Mouse (Mus musculus): Measurements from ENCODE around the gene Mast4.

Mast4 gene

DNA sequence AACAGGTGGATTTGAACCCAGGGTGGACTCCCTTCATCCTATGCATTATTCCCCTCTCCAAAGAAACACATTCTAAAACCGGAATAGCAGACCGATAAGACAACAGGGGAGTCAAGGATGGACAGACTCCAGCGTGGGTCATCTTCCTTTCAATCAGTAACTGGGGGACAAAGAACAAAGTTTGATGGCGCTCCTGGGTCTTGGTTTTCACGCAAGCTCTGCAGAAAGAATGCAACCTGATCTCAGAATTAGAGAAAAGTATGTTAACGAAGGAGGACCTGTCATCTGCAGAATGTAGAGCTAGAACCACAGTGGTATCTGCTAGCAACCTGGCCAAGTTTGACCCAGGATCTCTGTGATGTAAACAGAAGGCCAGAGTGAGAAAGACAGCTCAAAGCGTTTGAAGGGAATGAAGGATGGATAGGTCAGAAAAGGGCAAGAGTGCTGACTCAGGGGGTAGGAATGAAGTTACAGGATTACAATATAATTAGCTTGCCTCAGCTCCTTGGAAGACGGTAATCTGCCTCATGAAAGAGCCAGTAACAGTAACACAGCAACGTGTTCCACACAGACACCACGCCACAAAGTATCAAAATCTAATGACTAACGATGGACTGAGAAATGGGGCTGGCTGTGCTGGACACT lies 345.9 kb downstream of the Mast4 start:
- DNase-seq (ENCODE audit: low spot score) = no peak

GRCm38 (mm10) chr13:102984550-102984949 lies 349.7 kb downstream of the Mast4 start:
- DNase-seq (ENCODE audit: low spot score) = no peak

DNA sequence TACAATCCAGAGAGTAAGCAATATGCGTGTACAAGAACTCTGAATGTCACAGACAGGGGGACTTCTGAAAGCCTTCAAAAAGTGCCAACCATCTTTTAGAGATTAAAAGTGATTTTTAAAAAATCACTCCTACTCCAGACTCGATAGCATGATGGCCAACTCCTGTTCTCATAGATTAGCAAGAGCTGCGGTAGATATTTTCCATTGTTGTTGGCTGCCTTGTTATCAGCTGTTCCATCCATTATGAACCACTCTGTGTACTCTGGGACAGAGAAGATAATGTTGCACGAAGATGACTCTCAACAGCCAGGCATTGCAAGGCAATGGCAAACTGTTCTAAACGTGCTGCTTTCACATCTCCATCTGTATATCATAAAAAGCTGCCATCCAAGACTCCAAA lies 360.4 kb downstream of the Mast4 start:
- no peak for DNase-seq (ENCODE audit: low spot score)

DNA sequence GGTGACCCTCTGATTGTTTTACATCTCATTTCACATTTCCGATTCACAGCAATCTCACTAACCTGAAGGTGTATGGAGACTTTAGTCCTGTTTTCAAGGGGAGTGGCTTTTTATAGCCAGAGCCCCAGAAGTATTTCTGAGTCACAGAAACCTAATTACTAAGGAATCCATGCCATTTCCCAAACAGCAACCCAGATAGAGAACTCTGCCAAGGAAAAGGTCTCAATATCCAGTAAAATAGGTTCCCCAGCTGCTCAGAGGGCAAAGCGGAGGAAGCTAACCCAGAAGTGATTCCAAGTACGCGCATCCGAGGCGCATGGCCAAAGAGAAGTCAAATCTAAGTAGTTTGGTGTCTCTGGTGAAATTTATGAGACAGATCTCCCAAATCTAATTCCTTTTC lies 370.8 kb downstream of the Mast4 start:
- DNase-seq (ENCODE audit: low spot score) = no peak

- no peak for DNase-seq (ENCODE audit: low spot score)
Observed at GRCm38 (mm10) chr13:102958273-102959270, 375.7 kb downstream of the Mast4 start.

DNA sequence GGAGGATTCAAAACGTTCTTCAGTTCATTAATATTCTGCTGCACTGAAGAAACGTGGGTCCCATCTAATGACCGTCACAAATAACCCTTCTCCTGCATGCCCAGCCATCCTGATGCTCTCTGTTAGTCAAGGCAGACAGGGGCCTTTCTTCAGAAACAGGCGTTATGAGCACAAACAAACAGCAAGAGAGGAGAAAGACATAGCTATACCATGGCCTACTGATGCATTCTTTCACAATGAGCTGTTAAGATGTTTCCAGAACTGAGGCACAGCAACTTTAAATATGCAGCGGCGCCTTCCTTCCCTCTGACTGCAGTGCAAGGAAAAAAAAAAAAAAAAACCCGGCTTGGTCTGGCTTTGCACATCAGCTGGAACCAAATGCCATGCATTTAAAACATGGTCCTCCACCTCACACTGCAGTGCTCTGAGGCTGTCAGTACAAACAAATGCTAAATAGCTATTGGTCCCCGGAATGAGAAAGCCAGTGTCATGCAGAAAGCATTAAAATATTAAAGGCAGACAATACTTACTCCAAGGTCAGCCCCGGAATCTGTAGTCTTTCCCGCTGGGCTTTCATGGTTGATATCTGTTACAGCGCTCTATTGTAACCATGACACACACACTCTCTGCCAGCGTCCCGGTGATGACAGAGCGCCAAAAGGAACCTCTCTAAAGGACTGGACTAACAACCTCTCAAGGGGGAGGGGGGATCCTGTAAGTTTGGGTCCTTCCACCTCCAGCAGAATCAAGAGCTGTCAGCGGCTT lies 376.6 kb downstream of the Mast4 start:
- no peak for DNase-seq (ENCODE audit: low spot score)

DNA sequence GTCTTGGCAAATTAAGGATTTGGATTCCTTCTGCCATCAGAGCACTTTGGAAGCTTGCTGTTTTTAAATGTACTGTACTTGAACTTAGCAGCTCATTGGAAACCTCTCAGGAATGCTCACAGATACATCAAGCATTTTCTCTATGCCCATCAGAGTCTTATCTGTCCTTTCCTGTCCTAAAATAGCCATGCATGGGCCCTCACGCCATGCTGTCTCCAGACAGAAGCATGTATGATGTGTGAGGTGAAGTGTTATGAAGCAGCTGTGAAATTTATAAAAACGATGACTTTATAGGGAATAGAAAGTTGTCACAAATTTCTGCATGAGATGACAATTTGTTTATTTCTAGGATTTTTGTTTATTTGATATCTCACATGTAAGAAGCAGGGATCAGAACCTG lies 378.8 kb downstream of the Mast4 start:
- no peak for DNase-seq (ENCODE audit: low spot score)

DNA sequence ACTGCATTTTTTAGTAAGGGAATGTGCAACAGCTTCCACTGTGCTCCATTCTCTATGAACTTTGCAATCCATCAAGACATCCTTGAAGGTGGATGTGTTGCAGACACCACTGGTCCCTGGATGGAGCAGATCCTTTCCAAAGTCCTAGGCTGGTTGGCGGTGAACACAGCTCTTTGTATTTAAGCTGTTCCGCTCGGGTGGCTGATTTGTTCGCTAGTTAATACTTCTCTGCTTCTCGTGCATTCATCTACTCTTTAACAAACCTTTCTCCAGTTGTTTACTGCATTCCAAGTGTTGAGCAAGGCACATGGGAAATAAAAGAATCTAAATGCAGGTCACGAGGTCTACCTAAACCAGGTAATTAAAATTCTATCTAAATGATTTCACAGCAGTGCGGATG lies 384.5 kb downstream of the Mast4 start:
- no peak for DNase-seq (ENCODE audit: low spot score)

GRCm38 (mm10) chr13:102948966-102949365 lies 385.3 kb downstream of the Mast4 start:
- no peak for DNase-seq (ENCODE audit: low spot score)

GRCm38 (mm10) chr13:102947546-102947945 lies 386.8 kb downstream of the Mast4 start:
- DNase-seq (ENCODE audit: low spot score) = no peak

DNA sequence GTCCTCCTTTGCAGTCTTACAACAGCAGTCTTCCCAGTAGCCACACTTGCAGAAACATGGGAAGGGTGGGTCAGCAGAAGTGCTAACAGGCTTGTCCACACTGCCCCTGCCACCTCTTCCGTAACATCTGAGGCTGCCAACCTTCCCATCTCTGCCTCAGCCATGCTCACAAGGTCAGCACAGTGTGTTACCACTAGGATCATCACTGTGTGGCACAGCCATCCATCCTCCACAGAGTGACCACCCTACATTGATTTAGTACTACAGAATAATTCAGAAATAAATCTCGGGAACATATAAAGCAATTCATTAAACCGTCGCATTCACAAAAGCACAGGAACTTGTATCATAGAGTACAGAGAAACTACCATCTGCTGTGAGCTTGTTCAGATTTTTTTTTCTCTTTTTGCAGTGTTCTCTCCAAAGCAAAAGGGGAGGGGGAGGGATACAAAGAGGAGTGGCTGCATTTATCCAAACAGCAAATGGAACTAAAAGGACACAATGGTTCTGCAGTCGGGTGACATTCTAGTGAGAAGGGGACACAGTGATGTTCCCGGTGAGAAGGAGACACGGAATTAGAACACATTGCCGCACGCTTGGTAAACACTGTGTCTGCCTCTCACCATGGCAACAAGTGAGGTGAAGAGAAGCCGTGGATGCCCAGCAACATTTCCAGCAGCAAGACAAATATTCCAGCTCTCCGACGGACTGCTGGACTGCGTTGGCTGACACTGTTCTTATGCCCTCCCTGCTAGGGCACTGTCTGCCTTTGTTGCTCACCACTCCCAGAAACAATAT lies 388.1 kb downstream of the Mast4 start:
- DNase-seq (ENCODE audit: low spot score) = no peak

- DNase-seq (ENCODE audit: low spot score) = no peak
Observed at GRCm38 (mm10) chr13:102945450-102945849, 388.8 kb downstream of the Mast4 start.

GRCm38 (mm10) chr13:102944516-102944915 lies 389.8 kb downstream of the Mast4 start:
- DNase-seq (ENCODE audit: low spot score) = no peak

- DNase-seq (ENCODE audit: low spot score) = no peak
Observed at GRCm38 (mm10) chr13:102942557-102942956, 391.7 kb downstream of the Mast4 start.

DNA sequence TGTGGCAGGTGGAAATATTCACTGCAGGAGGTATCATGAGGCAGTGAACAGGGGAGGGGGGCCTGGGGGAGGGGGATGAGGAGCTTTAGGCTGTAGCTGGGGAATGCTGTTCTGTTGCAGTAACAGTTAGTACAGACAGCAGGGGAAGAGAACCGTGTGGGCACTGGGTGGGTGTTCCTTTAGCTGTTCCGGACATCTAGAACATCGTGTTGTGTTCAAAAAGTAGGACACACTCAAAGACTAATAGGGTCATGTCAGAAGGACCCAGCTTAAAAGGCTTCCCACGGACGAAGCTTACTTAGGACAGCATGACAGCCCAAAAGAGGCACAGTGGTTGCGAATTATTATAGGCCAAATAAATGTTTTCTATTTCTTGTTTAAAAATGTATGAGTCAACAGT lies 393.8 kb downstream of the Mast4 start:
- DNase-seq (ENCODE audit: low spot score) = no peak

- no peak for DNase-seq (ENCODE audit: low spot score)
Observed at GRCm38 (mm10) chr13:102936233-102936632, 398.1 kb downstream of the Mast4 start.

- no peak for DNase-seq (ENCODE audit: low spot score)
Observed at GRCm38 (mm10) chr13:102935788-102936187, 398.5 kb downstream of the Mast4 start.

DNA sequence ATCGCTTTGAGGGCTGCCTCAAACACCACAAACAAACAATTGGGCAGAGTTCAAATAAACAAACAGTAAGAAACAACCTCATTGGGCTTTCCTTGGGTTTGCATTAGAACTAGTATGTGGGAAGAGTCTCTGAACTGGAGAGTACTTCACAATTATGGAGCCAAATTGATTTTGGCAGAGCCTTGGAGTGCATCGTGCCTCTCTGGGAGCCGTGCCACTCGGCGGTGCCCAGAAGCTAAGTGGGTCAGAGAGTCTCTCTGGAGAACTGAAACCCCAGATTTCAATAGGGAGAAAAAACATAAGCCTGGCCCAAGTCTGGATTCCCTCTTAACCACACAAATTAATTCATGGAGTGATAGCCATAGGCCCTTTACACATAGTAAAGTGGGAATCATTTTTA lies 400.6 kb downstream of the Mast4 start:
- peak; percentile 19 for DNase-seq (ENCODE audit: low spot score)

- DNase-seq (ENCODE audit: low spot score) = no peak
Observed at GRCm38 (mm10) chr13:102932434-102932833, 401.9 kb downstream of the Mast4 start.

- DNase-seq (ENCODE audit: low spot score) = no peak
Observed at GRCm38 (mm10) chr13:102931951-102932350, 402.3 kb downstream of the Mast4 start.

GRCm38 (mm10) chr13:102925844-102926598 lies 408.3 kb downstream of the Mast4 start:
- no peak for DNase-seq (ENCODE audit: low spot score)
